Mouse (Mus musculus): ENCODE measurements around the gene Flad1. TPM values are rescaled to one million over a fixed set of nuclear protein-coding genes. Genes with fewer than 3 reads are reported as not detected.

The Flad1 gene
- polyA plus RNA-seq, 1 experiment: 17.6 TPM

DNA sequence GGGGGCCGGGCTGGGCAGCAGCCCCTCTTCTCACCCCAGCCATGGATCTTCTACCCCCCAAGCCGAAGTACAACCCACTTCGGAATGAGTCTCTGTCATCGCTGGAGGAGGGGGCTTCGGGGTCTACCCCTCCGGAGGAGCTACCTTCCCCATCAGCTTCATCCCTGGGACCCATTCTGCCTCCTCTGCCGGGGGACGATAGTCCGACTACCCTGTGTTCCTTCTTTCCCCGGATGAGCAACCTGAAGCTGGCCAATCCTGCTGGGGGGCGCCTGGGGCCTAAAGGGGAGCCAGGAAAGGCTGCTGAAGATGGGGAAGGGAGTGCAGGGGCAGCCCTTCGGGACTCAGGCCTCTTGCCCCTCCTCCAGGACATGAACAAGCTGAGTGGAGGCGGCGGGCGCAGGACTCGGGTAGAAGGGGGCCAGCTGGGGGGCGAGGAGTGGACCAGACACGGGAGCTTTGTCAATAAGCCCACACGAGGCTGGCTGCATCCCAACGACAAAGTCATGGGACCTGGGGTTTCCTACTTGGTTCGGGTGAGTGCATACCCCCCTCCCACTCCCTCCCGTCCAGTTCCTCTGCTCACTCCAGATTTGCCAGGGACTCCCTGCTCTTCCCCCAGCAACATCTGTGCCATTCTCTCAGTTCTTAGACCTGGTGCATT lies 10.3 kb upstream of the Flad1 start:
- peak overlapping the region; percentile 28; the same call in 1 of the 2 replicates for H3K27ac ChIP-seq (ENCODE audit: control insufficient read depth, insufficient read depth, low read depth, low read length, poor library complexity)
- H3K4me3 ChIP-seq (replicated peaks; ENCODE audit: control insufficient read depth, low read depth, low read length): peak overlapping the region; percentile 34
- 34% methylated on average over 22 of the region's 22 CpGs for WGBS
- peaks cover 5% of the 10 kb centered on the region; the same call in 1 of the 2 replicates for H3K4me1 ChIP-seq (ENCODE audit: control insufficient read depth, insufficient read depth, low read length)
- no peak for TF ChIP-seq CTCF (IDR thresholded peaks at IDR 0.05; ENCODE audit: control insufficient read depth, insufficient read depth, low read length)
- no peak for TF ChIP-seq POLR2A (IDR thresholded peaks at IDR 0.05; ENCODE audit: borderline replicate concordance, control insufficient read depth, low read depth, low read length)

DNA sequence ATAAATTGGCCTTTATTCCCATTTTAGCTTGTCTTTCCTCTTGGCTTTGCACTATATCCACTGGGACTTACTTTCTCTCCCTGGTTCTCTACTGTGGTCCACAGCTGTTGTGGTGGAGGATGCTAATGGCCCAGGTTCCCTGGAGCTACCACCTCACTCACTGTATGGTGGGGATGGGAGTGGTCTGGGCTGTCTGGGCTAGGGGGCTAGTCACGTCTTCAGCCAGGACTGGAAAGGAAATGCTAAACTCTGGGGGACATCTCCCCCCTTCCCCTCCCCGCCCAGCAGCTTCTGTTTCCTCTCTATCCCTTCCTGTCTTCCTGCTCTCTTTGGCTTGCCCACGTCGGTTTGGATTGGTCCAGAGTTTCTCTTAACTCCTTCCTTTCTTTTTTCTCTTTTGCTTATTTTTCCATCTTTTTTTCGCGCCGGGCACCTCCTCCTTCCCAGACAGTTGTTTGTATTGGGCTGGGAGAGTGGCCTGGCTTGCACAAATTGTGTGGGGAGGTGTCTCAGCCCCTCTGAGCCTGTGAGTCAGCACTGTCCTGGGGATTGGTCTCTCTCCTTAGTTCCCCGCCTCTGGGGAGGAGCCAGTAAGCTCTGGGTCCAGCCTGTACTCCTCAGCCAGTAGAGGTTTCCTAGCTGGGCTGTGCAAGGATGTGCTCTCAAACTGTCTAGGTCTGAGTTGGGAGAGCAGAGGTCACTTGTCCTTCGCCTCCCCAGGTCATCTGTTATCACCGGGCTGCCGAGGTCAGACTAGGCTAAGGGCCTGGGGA lies 9.5 kb upstream of the Flad1 start:
- Histone ChIP-seq H3K27ac (ENCODE audit: control insufficient read depth, insufficient read depth, low read depth, low read length, poor library complexity) (peak overlapping the region; percentile 28; the same call in 1 of the 2 replicates), H3K4me3 (replicated peaks; ENCODE audit: control insufficient read depth, low read depth, low read length) (peak overlapping the region; percentile 39), H3K4me1 (ENCODE audit: control insufficient read depth, insufficient read depth, low read length) (peaks cover 5% of the 10 kb centered on the region; the same call in 1 of the 2 replicates)
- WGBS: 16% methylated on average over 11 of the region's 11 CpGs
- TF ChIP-seq POLR2A (IDR thresholded peaks at IDR 0.05; ENCODE audit: borderline replicate concordance, control insufficient read depth, low read depth, low read length) (no peak), CTCF (IDR thresholded peaks at IDR 0.05; ENCODE audit: control insufficient read depth, insufficient read depth, low read length) (no peak)

DNA sequence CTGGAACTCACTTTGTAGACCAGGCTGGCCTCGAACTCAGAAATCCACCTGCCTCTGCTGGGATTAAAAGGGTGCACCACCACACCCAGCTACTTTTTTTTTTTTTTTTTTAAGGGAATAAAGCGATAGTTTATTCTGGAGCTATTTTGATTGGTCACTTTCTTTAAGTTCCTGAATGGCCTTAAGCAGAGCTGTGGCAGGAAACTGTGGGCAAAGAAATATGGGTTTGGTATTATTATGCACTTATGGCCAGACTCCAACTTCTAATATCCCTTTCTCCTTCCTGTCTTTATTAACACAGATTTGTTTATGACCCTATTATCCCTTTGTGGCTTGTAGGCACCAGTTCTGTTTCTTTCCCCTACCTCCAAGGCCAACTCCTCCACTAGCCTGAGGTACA lies 8.8 kb upstream of the Flad1 start:
- WGBS: 24% methylated on average over 2 of the region's 2 CpGs
- Histone ChIP-seq H3K27ac (ENCODE audit: control insufficient read depth, insufficient read depth, low read depth, low read length, poor library complexity) (0 out of 2 replicates have a peak overlapping the region, but pooled peaks have one; percentile 9), H3K4me3 (replicated peaks; ENCODE audit: control insufficient read depth, low read depth, low read length) (no peak overlapping the region), H3K4me1 (ENCODE audit: control insufficient read depth, insufficient read depth, low read length) (peaks cover 5% of the 10 kb centered on the region; the same call in 1 of the 2 replicates)
- TF ChIP-seq CTCF (IDR thresholded peaks at IDR 0.05; ENCODE audit: control insufficient read depth, insufficient read depth, low read length) (no peak), POLR2A (IDR thresholded peaks at IDR 0.05; ENCODE audit: borderline replicate concordance, control insufficient read depth, low read depth, low read length) (no peak)

DNA sequence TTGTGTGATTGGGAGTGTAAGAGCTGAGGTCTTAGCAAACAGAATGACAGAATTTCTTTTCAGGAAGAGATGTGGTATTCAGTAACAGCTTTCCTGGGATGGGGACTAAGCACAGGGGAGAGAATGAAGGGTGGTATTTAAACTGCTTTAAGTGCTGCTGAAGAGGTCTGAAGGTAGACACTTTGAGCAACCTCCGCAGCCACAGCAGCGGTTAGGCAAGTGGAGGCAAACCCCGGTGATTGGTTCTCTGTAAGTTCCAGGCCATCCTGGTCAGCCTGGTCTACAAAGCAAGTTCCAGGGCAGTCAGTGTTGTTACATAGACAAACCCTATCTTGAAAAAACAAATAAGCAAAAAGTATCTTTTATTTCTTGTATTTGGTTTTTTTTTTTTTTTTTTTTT lies 8.3 kb upstream of the Flad1 start:
- 35% methylated on average over 3 of the region's 3 CpGs for WGBS
- peaks cover 5% of the 10 kb centered on the region; the same call in 1 of the 2 replicates for H3K4me1 ChIP-seq (ENCODE audit: control insufficient read depth, insufficient read depth, low read length)
- TF ChIP-seq POLR2A (IDR thresholded peaks at IDR 0.05; ENCODE audit: borderline replicate concordance, control insufficient read depth, low read depth, low read length) (no peak), CTCF (IDR thresholded peaks at IDR 0.05; ENCODE audit: control insufficient read depth, insufficient read depth, low read length) (no peak)
- peak overlapping the region; percentile 88 for H3K27ac ChIP-seq (ENCODE audit: control insufficient read depth, insufficient read depth, low read depth, low read length, poor library complexity)
- H3K4me3 ChIP-seq (replicated peaks; ENCODE audit: control insufficient read depth, low read depth, low read length): peak overlapping the region; percentile 90

DNA sequence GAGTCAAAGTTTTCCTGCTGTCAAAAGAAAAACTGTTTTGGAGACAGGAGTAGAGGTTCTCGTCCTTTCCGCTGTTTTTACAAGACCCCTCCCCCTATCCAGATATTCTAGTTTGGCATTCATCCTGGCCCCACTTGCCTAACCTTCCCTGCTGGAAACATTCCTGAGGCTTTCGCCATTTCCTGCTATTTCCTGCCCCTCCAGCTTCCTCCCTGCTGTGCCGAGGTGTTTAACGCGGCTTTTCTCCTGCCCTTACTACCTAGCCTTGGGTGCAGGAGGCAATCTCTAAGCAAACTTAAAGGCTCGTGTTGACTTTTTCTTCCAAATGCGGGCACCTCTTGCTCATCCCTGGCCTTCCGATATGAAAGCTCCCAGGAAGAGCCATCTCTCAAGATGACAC lies 7.9 kb upstream of the Flad1 start:
- WGBS: 12% methylated on average over 9 of the region's 9 CpGs
- Histone ChIP-seq H3K4me3 (replicated peaks; ENCODE audit: control insufficient read depth, low read depth, low read length) (peak overlapping the region; percentile 90), H3K4me1 (ENCODE audit: control insufficient read depth, insufficient read depth, low read length) (peaks cover 5% of the 10 kb centered on the region; the same call in 1 of the 2 replicates), H3K27ac (ENCODE audit: control insufficient read depth, insufficient read depth, low read depth, low read length, poor library complexity) (peak overlapping the region; percentile 88)
- TF ChIP-seq CTCF (IDR thresholded peaks at IDR 0.05; ENCODE audit: control insufficient read depth, insufficient read depth, low read length) (no peak), POLR2A (IDR thresholded peaks at IDR 0.05; ENCODE audit: borderline replicate concordance, control insufficient read depth, low read depth, low read length) (no peak)

DNA sequence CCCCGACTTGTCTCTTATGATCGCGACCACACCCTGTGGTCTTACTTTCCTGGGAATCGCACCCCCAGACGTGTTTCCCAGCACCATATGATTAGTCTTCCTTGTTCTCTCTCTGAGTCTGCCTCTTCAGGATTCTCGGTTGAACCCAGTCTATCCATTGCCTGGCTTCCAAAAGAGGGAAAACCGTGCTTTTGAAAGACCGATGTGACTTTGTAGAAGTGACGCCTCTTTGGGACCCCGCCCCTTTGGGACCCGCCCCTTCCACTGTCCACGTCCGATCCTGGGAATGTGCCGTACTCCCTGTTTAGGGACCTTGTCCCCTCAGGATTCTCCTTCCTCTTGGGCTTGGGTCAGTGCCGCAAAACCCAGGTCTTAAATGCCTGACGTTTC lies 7.2 kb upstream of the Flad1 start:
- Histone ChIP-seq H3K27ac (ENCODE audit: control insufficient read depth, insufficient read depth, low read depth, low read length, poor library complexity) (peak overlapping the region; percentile 88), H3K4me1 (ENCODE audit: control insufficient read depth, insufficient read depth, low read length) (peaks cover 5% of the 10 kb centered on the region; the same call in 1 of the 2 replicates), H3K4me3 (replicated peaks; ENCODE audit: control insufficient read depth, low read depth, low read length) (peak overlapping the region; percentile 90)
- no peak for TF ChIP-seq CTCF (IDR thresholded peaks at IDR 0.05; ENCODE audit: control insufficient read depth, insufficient read depth, low read length)
- no peak for TF ChIP-seq POLR2A (IDR thresholded peaks at IDR 0.05; ENCODE audit: borderline replicate concordance, control insufficient read depth, low read depth, low read length)
- WGBS: 0% methylated on average over 16 of the region's 16 CpGs

DNA sequence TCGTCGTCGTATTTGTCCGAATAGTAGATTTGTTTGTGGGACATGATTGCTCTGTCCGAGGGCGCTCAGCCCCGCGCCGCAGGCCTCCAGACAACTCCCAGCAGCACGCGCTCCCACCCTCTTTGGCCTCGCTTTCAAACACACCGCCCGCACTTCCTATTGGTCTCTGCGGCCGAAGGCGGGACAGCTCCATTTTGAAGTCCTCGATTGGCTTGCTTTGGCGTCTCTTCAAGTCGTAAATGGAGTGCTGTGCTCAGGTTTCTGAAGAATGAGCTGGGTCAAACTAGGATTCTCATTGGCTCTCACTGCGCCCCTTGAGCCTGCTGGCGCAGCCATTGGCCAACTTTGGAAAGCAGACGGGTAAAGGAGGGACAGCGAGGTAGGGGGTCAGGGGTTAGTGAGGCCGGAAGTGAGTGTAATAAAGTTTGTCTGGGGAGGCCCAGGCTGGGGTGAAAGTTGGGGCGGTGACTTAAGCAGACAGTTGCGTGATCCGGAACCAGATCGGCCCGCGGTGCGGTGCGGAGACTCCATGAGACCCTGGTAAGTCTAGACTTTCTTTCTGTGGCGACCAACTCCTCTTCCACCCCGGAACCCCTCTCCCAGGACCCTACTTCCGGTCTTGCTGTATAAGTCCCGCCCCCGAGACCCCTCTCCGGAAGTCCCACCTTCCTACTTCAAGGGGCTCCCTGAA lies 6.6 kb upstream of the Flad1 start, which contains the start of the genes Cks1b and Shc1:
Cks1b (minus strand) TSS at position 214 of the 691 bp plus-strand sequence.
Shc1 (plus strand) TSS at position 274 of the 691 bp plus-strand sequence.
- Histone ChIP-seq H3K4me3 (replicated peaks; ENCODE audit: control insufficient read depth, low read depth, low read length) (peak within 1 kb of the TSS; percentile 90), H3K27ac (ENCODE audit: control insufficient read depth, insufficient read depth, low read depth, low read length, poor library complexity) (peak within 1 kb of the TSS; percentile 88), H3K4me1 (ENCODE audit: control insufficient read depth, insufficient read depth, low read length) (peaks cover 5% of the 10 kb centered on the region; the same call in 1 of the 2 replicates)
- WGBS: under 1% methylated on average over 39 of the region's 39 CpGs
- TF ChIP-seq CTCF (IDR thresholded peaks at IDR 0.05; ENCODE audit: control insufficient read depth, insufficient read depth, low read length) (no peak), POLR2A (IDR thresholded peaks at IDR 0.05; ENCODE audit: borderline replicate concordance, control insufficient read depth, low read depth, low read length) (peak; percentile 86)
